23 mouse cellular contexts compared by ENCODE assay signal in genomic region chr1:152011741-152012140, GRCm38 (mm10).
DNase-seq lines count a peak whose midpoint lies in the region; ATAC-seq and TF ChIP-seq lines count a peak whose summit lies in the region.
"Had no signal": no experiment of that assay in that cellular context is flagged by ENCODE, and none has a peak within 500 bp of the region (broad histone marks: within the 10 kb centered on the region; RNA-seq: fewer than 3 reads in every experiment).

No protein-coding gene starts in this region.

- H3K4me3 ChIP-seq in forebrain, embryonic 13.5 days = no peak overlapping the region
- no peak overlapping the region for H3K4me3 ChIP-seq in forebrain, embryonic 11.5 days (ENCODE audit: low read depth, low read length)
- no peak overlapping the region for H3K4me3 ChIP-seq in forebrain, embryonic 15.5 days
- no peak overlapping the region for H3K4me3 ChIP-seq in forebrain, embryonic 10.5 days
- no peak overlapping the region for H3K4me3 ChIP-seq in forebrain, postnatal 0 days (ENCODE audit: low read depth, low read length)
- H3K4me3 ChIP-seq: embryonic facial prominence, embryonic 10.5 days; embryonic facial prominence, embryonic 12.5 days had no signal

- 78% methylated on average over 5 of the region's 5 CpGs for WGBS in forebrain, embryonic 13.5 days
- WGBS in forebrain, embryonic 11.5 days = 94% methylated on average over 5 of the region's 5 CpGs
- WGBS in forebrain, embryonic 15.5 days = 57% methylated on average over 5 of the region's 5 CpGs
- 96% methylated on average over 5 of the region's 5 CpGs for WGBS in forebrain, embryonic 10.5 days
- 72% methylated on average over 5 of the region's 5 CpGs for WGBS in forebrain, postnatal 0 days

- no peak; the same call in 1 of the 2 replicates for ATAC-seq in forebrain, embryonic 13.5 days
- ATAC-seq in forebrain, embryonic 11.5 days (replicated peaks; ENCODE audit: low FRiP score) = no peak
- peak; percentile 24 for ATAC-seq in forebrain, embryonic 15.5 days (replicated peaks)
- 0 out of 2 replicates have a peak, but pooled peaks have one; percentile 8 for ATAC-seq in forebrain, postnatal 0 days
- ATAC-seq: activated CD4-positive, CD25-positive, alpha-beta regulatory T cell, adult 4 months; CD4-positive, CD25-positive, alpha-beta regulatory T cell, adult 4 months; Patski had no signal

- no peak for TF ChIP-seq POLR2A in brain, embryonic 14.5 days (IDR thresholded peaks at IDR 0.05; ENCODE audit: borderline replicate concordance, extremely low read depth, insufficient read depth, insufficient read length, poor library complexity, severe bottlenecking)

- no peaks in the 10 kb centered on the region for H3K9me3 ChIP-seq in forebrain, embryonic 13.5 days (replicated peaks)
- H3K9me3 ChIP-seq in forebrain, embryonic 11.5 days (ENCODE audit: control insufficient read depth, low read length) = no peaks in the 10 kb centered on the region
- H3K9me3 ChIP-seq in forebrain, embryonic 15.5 days = no peaks in the 10 kb centered on the region
- no peaks in the 10 kb centered on the region for H3K9me3 ChIP-seq in forebrain, embryonic 10.5 days
- H3K9me3 ChIP-seq in forebrain, postnatal 0 days (ENCODE audit: low read length) = no peaks in the 10 kb centered on the region
- H3K9me3 ChIP-seq: embryonic facial prominence, embryonic 10.5 days; embryonic facial prominence, embryonic 12.5 days had no signal

- H3K9ac ChIP-seq in forebrain, embryonic 13.5 days = no peak overlapping the region
- H3K9ac ChIP-seq in forebrain, embryonic 11.5 days (ENCODE audit: low read length) = no peak overlapping the region
- H3K9ac ChIP-seq in forebrain, embryonic 15.5 days (replicated peaks) = no peak overlapping the region
- H3K9ac ChIP-seq in forebrain, postnatal 0 days = no peak overlapping the region
- H3K9ac ChIP-seq: embryonic facial prominence, embryonic 12.5 days had no signal

- H3K27me3 ChIP-seq in forebrain, embryonic 13.5 days = no peaks in the 10 kb centered on the region
- H3K27me3 ChIP-seq in forebrain, embryonic 11.5 days (ENCODE audit: control insufficient read depth, insufficient read depth, low read length) = no peaks in the 10 kb centered on the region
- no peaks in the 10 kb centered on the region for H3K27me3 ChIP-seq in forebrain, embryonic 15.5 days
- H3K27me3 ChIP-seq in forebrain, embryonic 10.5 days (ENCODE audit: poor library complexity, severe bottlenecking) = no peaks in the 10 kb centered on the region
- H3K27me3 ChIP-seq in forebrain, postnatal 0 days (ENCODE audit: insufficient read depth, low read length) = no peaks in the 10 kb centered on the region
- H3K27me3 ChIP-seq: CH12.LX; embryonic facial prominence, embryonic 12.5 days; Patski had no signal

- no peak overlapping the region for H3K4me2 ChIP-seq in forebrain, embryonic 13.5 days
- H3K4me2 ChIP-seq in forebrain, embryonic 11.5 days (ENCODE audit: low read depth, low read length, severe bottlenecking) = no peak overlapping the region
- no peak overlapping the region for H3K4me2 ChIP-seq in forebrain, embryonic 15.5 days (replicated peaks)
- H3K4me2 ChIP-seq in forebrain, postnatal 0 days (ENCODE audit: low read depth) = no peak overlapping the region
- H3K4me2 ChIP-seq: embryonic facial prominence, embryonic 12.5 days had no signal

- peaks cover 19% of the 10 kb centered on the region for H3K4me1 ChIP-seq in forebrain, embryonic 13.5 days
- no peaks in the 10 kb centered on the region for H3K4me1 ChIP-seq in forebrain, embryonic 11.5 days (replicated peaks; ENCODE audit: control insufficient read depth, insufficient read depth, low read length)
- peaks cover 7% of the 10 kb centered on the region; the same call in 1 of the 2 replicates for H3K4me1 ChIP-seq in forebrain, embryonic 15.5 days
- peaks cover 9% of the 10 kb centered on the region; the same call in 1 of the 2 replicates for H3K4me1 ChIP-seq in forebrain, embryonic 10.5 days
- no peaks in the 10 kb centered on the region for H3K4me1 ChIP-seq in forebrain, postnatal 0 days (ENCODE audit: insufficient read depth)

- DNase-seq in forebrain, embryonic 11.5 days (ENCODE audit: low spot score) = no peak
- no peak for DNase-seq in forebrain, embryonic 10.5 days (ENCODE audit: extremely low spot score, low spot score)
- peak; percentile 64 for DNase-seq in brain, embryonic 14.5 days (ENCODE audit: low read depth)
- DNase-seq in forebrain, postnatal 0 days = peak; percentile 16
- DNase-seq in layer of hippocampus, postnatal 14 days (ENCODE audit: low spot score in 2 of 2) = no peak
- DNase-seq: adrenal gland, adult 8-10 months; adrenal gland, postnatal 14 days; adrenal gland, postnatal 36 days; B cell, adult 2 months; cerebellum, adult 11 months; cerebellum, adult 18-20 months; cerebellum, adult 8-10 months; cerebellum, postnatal 10 days; cerebellum, postnatal 25 days had no signal

- peak overlapping the region; percentile 68 for H3K27ac ChIP-seq in forebrain, embryonic 13.5 days
- no peak overlapping the region for H3K27ac ChIP-seq in forebrain, embryonic 11.5 days (ENCODE audit: low read depth, low read length)
- H3K27ac ChIP-seq in forebrain, embryonic 15.5 days (replicated peaks) = peak overlapping the region; percentile 60
- H3K27ac ChIP-seq in forebrain, embryonic 10.5 days = no peak overlapping the region
- no peak overlapping the region for H3K27ac ChIP-seq in forebrain, postnatal 0 days (ENCODE audit: low read depth, low read length)
- H3K27ac ChIP-seq: embryonic facial prominence, embryonic 10.5 days; embryonic facial prominence, embryonic 12.5 days had no signal

- TF ChIP-seq CTCF in brain, embryonic 14.5 days (IDR thresholded peaks at IDR 0.05; ENCODE audit: borderline replicate concordance, extremely low read depth, insufficient read depth, insufficient read length) = no peak
- TF ChIP-seq CTCF in forebrain, postnatal 0 days (IDR thresholded peaks at IDR 0.05; ENCODE audit: low read depth) = no peak

- H3K36me3 ChIP-seq in forebrain, embryonic 13.5 days (ENCODE audit: poor library complexity, severe bottlenecking) = no peaks in the 10 kb centered on the region
- H3K36me3 ChIP-seq in forebrain, embryonic 11.5 days (ENCODE audit: control insufficient read depth, insufficient read depth, low read length) = no peaks in the 10 kb centered on the region
- H3K36me3 ChIP-seq in forebrain, embryonic 15.5 days = no peaks in the 10 kb centered on the region
- no peaks in the 10 kb centered on the region for H3K36me3 ChIP-seq in forebrain, embryonic 10.5 days (replicated peaks)
- H3K36me3 ChIP-seq in forebrain, postnatal 0 days (ENCODE audit: insufficient read depth) = no peaks in the 10 kb centered on the region
- H3K36me3 ChIP-seq: embryonic facial prominence, embryonic 10.5 days; embryonic facial prominence, embryonic 12.5 days; G1E had no signal

Comparison
In these comparisons a context has a peak if more than half of its experiments do, and no peak if none do; other contexts are left out.
1. ATAC-seq: peak in forebrain, embryonic 15.5 days (single experiment) and forebrain, postnatal 0 days (single experiment); none in forebrain, embryonic 13.5 days (single experiment) and forebrain, embryonic 11.5 days (single experiment).
2. H3K27ac ChIP-seq: peak in forebrain, embryonic 13.5 days (single experiment) and forebrain, embryonic 15.5 days (single experiment); none in forebrain, embryonic 11.5 days (single experiment), forebrain, embryonic 10.5 days (single experiment) and forebrain, postnatal 0 days (single experiment).
3. DNase-seq: peak in brain, embryonic 14.5 days (single experiment) and forebrain, postnatal 0 days (single experiment); none in forebrain, embryonic 11.5 days (single experiment), forebrain, embryonic 10.5 days (single experiment) and layer of hippocampus, postnatal 14 days (0 of 2).